Mouse (Mus musculus) spleen, postnatal 14 days (tissue): Measurements from ENCODE around the gene Morf4l2.
"Not testable (repeated sequence)": the region's sequence is repeated elsewhere in the genome, so short reads cannot be mapped to it uniquely, and the experiment has no call there.

ENCODE experiments used
- DNase-seq, 2 experiments: peaks; one replicate each; pipeline ENCODE4 v3.0.0; 2021 to 2022; ENCODE audit warnings: low spot score in 2 of 2

The Morf4l2 gene

GRCm38 (mm10) chrX:136743459-136743858 lies at the start of gene Morf4l2:
TSS of gene Morf4l2 (minus strand) at chrX:136743690.
- no peak for DNase-seq

- DNase-seq: no peak
Measured at GRCm38 (mm10) chrX:136789446-136789845, 46.0 kb upstream of the Morf4l2 start.

GRCm38 (mm10) chrX:136780041-136780440 lies 36.6 kb upstream of the Morf4l2 start, which contains the start of gene Glra4:
TSS of gene Glra4 (minus strand) at chrX:136780141.
- no peak for DNase-seq

GRCm38 (mm10) chrX:136779262-136779661 lies 35.8 kb upstream of the Morf4l2 start:
- no peak for DNase-seq

- no peak for DNase-seq
Measured at GRCm38 (mm10) chrX:136778046-136778445, 34.6 kb upstream of the Morf4l2 start.

- DNase-seq: no peak
Measured at GRCm38 (mm10) chrX:136773035-136773434, 29.5 kb upstream of the Morf4l2 start.

- no peak for DNase-seq
Measured at GRCm38 (mm10) chrX:136761103-136762074, 17.9 kb upstream of the Morf4l2 start.

- no peak for DNase-seq
Measured at GRCm38 (mm10) chrX:136755464-136755863, 12.0 kb upstream of the Morf4l2 start.

GRCm38 (mm10) chrX:136749329-136749728 lies 5.8 kb upstream of the Morf4l2 start:
- DNase-seq: no peak

GRCm38 (mm10) chrX:136744663-136745062 lies 1.2 kb upstream of the Morf4l2 start:
- DNase-seq: no peak

- DNase-seq: no peak
Measured at GRCm38 (mm10) chrX:136742661-136743103, 808 bp downstream of the Morf4l2 start.

GRCm38 (mm10) chrX:136742241-136742640 lies 1.2 kb downstream of the Morf4l2 start:
- DNase-seq: no peak

- DNase-seq: peak; percentile 45 to 62
Measured at GRCm38 (mm10) chrX:136741651-136742201, 1.8 kb downstream of the Morf4l2 start.

- peak; percentile 76 to 84 for DNase-seq
Measured at GRCm38 (mm10) chrX:136740791-136741650, 2.5 kb downstream of the Morf4l2 start.

GRCm38 (mm10) chrX:136740087-136740790 lies 3.3 kb downstream of the Morf4l2 start:
- DNase-seq: no peak

GRCm38 (mm10) chrX:136732016-136732415 lies 11.5 kb downstream of the Morf4l2 start:
- no peak for DNase-seq

- DNase-seq: not testable (repeated sequence)
Measured at GRCm38 (mm10) chrX:136714742-136715474, 28.6 kb downstream of the Morf4l2 start.

- no peak for DNase-seq
Measured at GRCm38 (mm10) chrX:136708782-136709181, 34.7 kb downstream of the Morf4l2 start.

GRCm38 (mm10) chrX:136708168-136708681 lies 35.3 kb downstream of the Morf4l2 start:
- DNase-seq: no peak
